Mouse (Mus musculus): ENCODE measurements around the gene Ank2. TPM values are rescaled to one million over a fixed set of nuclear protein-coding genes. Genes with fewer than 3 reads are reported as not detected.
A peak's percentile ranks its signal among the peaks of the same experiment; 100 is the strongest.

Gene Ank2
- polyA plus RNA-seq, 1 experiment from 2014 or later = 25.8 TPM

- Histone ChIP-seq H3K4me1 (no peaks in the 10 kb centered on the region), H3K9me3 (no peaks in the 10 kb centered on the region), H3K4me3 (no peak overlapping the region), H3K27ac (no peak overlapping the region), H3K27me3 (ENCODE audit: insufficient read depth, poor library complexity, severe bottlenecking) (no peaks in the 10 kb centered on the region), H3K36me3 (no peaks in the 10 kb centered on the region)
- 61% methylated on average over 8 of the region's 8 CpGs for WGBS
- no peak for DNase-seq (ENCODE audit: low spot score)
Measured at GRCm38 (mm10) chr3:127468569-127468968, 30.6 kb downstream of the Ank2 start.

- WGBS = 33% methylated on average over 14 of the region's 14 CpGs
- Histone ChIP-seq H3K36me3 (no peaks in the 10 kb centered on the region), H3K27me3 (ENCODE audit: insufficient read depth, poor library complexity, severe bottlenecking) (no peaks in the 10 kb centered on the region), H3K4me3 (no peak overlapping the region), H3K9me3 (no peaks in the 10 kb centered on the region), H3K27ac (no peak overlapping the region), H3K4me1 (peaks cover 13% of the 10 kb centered on the region; the same call in 1 of the 2 replicates)
- no peak for DNase-seq (ENCODE audit: low spot score)
Measured at GRCm38 (mm10) chr3:127463816-127464480, 35.2 kb downstream of the Ank2 start.

GRCm38 (mm10) chr3:127463165-127463564, 36.0 kb downstream of the Ank2 start:
- no peaks in the 10 kb centered on the region for H3K27me3 ChIP-seq (ENCODE audit: insufficient read depth, poor library complexity, severe bottlenecking)
- DNase-seq (ENCODE audit: low spot score) = no peak
- 36% methylated on average over 9 of the region's 9 CpGs for WGBS
- no peaks in the 10 kb centered on the region for H3K9me3 ChIP-seq
- H3K36me3 ChIP-seq = no peaks in the 10 kb centered on the region
- H3K4me3 ChIP-seq = no peak overlapping the region
- peaks cover 21% of the 10 kb centered on the region; the same call in 1 of the 2 replicates for H3K4me1 ChIP-seq
- H3K27ac ChIP-seq = no peak overlapping the region

DNA sequence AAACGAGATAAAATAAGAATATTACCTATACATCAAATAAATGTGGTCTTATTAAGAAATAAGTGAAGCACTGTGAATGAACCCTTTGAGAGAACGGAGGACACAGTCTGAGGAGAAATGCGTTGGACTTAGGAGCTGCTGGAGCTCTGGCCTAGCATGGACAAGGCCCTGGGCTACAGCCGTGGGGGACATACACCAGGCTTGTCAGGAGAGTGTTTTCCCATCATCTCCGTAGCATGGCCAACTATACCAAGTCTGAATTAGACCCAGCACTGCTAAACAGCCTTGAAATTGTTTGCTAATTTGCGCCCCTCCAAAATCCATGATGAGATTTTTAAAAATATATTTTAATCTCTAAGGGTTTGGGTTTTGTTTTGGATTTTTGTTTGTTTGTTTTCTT, 36.7 kb downstream of the Ank2 start:
- WGBS = 56% methylated on average over 6 of the region's 6 CpGs
- no peaks in the 10 kb centered on the region for H3K27me3 ChIP-seq (ENCODE audit: insufficient read depth, poor library complexity, severe bottlenecking)
- no peak overlapping the region for H3K4me3 ChIP-seq
- no peak for DNase-seq (ENCODE audit: low spot score)
- no peaks in the 10 kb centered on the region for H3K9me3 ChIP-seq
- H3K36me3 ChIP-seq = no peaks in the 10 kb centered on the region
- H3K4me1 ChIP-seq = peaks cover 23% of the 10 kb centered on the region; the same call in 1 of the 2 replicates
- no peak overlapping the region for H3K27ac ChIP-seq

DNA sequence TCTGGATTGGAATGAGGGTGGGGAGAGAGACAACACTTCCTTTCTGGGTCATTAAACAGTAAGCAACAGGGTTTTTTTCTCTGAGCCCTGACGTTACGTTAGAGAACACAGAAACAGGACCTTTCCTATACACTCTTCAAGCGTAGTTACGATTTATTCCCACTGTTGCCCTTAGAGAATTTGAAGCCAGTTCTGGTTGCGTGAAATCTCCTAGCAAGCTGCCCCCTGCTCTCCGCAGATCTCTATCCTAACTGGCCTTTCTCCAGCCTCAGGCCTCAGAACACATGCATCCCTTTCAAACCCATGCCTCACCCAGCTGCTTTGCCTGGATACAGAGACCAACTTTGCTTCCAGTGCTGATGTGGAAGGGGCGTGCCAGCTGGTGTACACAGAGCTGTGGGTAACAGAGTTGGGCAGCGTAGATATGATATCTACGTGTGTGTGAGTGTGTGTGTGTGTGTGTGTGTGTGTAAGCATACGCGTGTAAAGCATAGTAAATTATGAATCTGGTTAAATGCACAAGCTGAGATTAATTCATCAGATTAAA, 38.2 kb downstream of the Ank2 start:
- DNase-seq (ENCODE audit: low spot score) = no peak
- no peak overlapping the region for H3K4me3 ChIP-seq
- no peaks in the 10 kb centered on the region for H3K9me3 ChIP-seq
- no peak overlapping the region for H3K27ac ChIP-seq
- H3K4me1 ChIP-seq = peaks cover 23% of the 10 kb centered on the region; the same call in 1 of the 2 replicates
- no peaks in the 10 kb centered on the region for H3K36me3 ChIP-seq
- 62% methylated on average over 11 of the region's 11 CpGs for WGBS
- no peaks in the 10 kb centered on the region for H3K27me3 ChIP-seq (ENCODE audit: insufficient read depth, poor library complexity, severe bottlenecking)

DNA sequence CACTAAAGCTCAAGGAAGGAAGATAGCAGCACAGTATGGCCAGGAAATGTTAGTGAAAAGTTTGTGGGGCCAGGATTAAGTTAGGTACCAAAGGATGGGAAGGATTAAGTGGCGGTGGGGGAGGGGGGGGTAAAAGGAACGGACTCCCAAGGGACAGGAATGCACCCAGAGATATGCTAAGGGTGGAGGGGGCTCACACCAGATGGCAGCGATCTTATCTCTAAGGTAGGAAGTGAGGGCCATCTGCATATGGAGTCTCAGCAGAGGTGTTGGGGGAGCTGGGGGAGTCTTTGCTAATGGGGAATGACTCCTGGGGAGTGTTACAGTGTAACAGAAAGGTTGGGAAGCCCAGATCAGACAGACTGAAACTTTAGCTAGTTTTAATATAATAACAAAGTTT, 39.3 kb downstream of the Ank2 start:
- Histone ChIP-seq H3K27me3 (ENCODE audit: insufficient read depth, poor library complexity, severe bottlenecking) (no peaks in the 10 kb centered on the region), H3K36me3 (no peaks in the 10 kb centered on the region), H3K27ac (peak overlapping the region; percentile 80; the same call in 1 of the 2 replicates), H3K4me3 (no peak overlapping the region), H3K9me3 (no peaks in the 10 kb centered on the region), H3K4me1 (peaks cover 23% of the 10 kb centered on the region; the same call in 1 of the 2 replicates)
- WGBS = 7% methylated on average over 3 of the region's 3 CpGs
- no peak for DNase-seq (ENCODE audit: low spot score)

DNA sequence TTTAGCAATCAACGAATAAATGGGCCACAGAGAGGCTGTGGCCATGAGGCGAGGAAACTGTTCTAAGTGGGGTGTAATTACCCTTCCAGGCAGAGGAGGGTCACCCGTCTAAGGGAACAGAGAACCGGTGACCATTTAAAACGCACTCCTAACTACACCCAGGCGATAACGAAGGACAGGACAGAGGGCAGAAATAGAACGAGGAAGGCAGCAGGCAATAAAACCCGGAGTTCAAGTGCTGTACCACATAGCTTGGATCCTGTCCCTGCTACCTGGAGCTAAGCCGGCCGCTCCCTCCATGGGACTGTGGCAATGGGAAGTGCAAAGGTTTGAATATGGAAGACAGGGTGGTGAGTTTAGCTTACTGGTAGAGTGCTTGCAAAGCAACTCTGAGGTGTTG, 40.2 kb downstream of the Ank2 start:
- no peaks in the 10 kb centered on the region for H3K27me3 ChIP-seq (ENCODE audit: insufficient read depth, poor library complexity, severe bottlenecking)
- H3K36me3 ChIP-seq = no peaks in the 10 kb centered on the region
- H3K4me3 ChIP-seq = peak overlapping the region; percentile 33; the same call in 1 of the 2 replicates
- WGBS = 11% methylated on average over 11 of the region's 11 CpGs
- no peak for DNase-seq (ENCODE audit: low spot score)
- H3K27ac ChIP-seq = peak overlapping the region; percentile 80
- H3K4me1 ChIP-seq = peaks cover 23% of the 10 kb centered on the region; the same call in 1 of the 2 replicates
- no peaks in the 10 kb centered on the region for H3K9me3 ChIP-seq

- WGBS = 5% methylated on average over 6 of the region's 6 CpGs
- H3K27ac ChIP-seq = peak overlapping the region; percentile 80
- no peaks in the 10 kb centered on the region for H3K36me3 ChIP-seq
- peaks cover 23% of the 10 kb centered on the region; the same call in 1 of the 2 replicates for H3K4me1 ChIP-seq
- no peak for DNase-seq (ENCODE audit: low spot score)
- H3K9me3 ChIP-seq = no peaks in the 10 kb centered on the region
- peak overlapping the region; percentile 33; the same call in 1 of the 2 replicates for H3K4me3 ChIP-seq
- no peaks in the 10 kb centered on the region for H3K27me3 ChIP-seq (ENCODE audit: insufficient read depth, poor library complexity, severe bottlenecking)
Measured at GRCm38 (mm10) chr3:127458420-127458798, 40.7 kb downstream of the Ank2 start.

GRCm38 (mm10) chr3:127457761-127458419, 41.3 kb downstream of the Ank2 start:
- 16% methylated on average over 5 of the region's 5 CpGs for WGBS
- Histone ChIP-seq H3K4me1 (peaks cover 23% of the 10 kb centered on the region; the same call in 1 of the 2 replicates), H3K27ac (peak overlapping the region; percentile 80)

GRCm38 (mm10) chr3:127453738-127454137, 45.4 kb downstream of the Ank2 start:
- peaks cover 13% of the 10 kb centered on the region; the same call in 1 of the 2 replicates for H3K4me1 ChIP-seq
- H3K4me3 ChIP-seq = no peak overlapping the region
- DNase-seq (ENCODE audit: low spot score) = no peak
- WGBS = 83% methylated on average over 4 of the region's 4 CpGs
- no peaks in the 10 kb centered on the region for H3K9me3 ChIP-seq
- no peaks in the 10 kb centered on the region for H3K27me3 ChIP-seq (ENCODE audit: insufficient read depth, poor library complexity, severe bottlenecking)
- H3K36me3 ChIP-seq = no peaks in the 10 kb centered on the region
- H3K27ac ChIP-seq = no peak overlapping the region

More at GRCm38 (mm10) chr3:127457761-127458419, 41.3 kb downstream of the Ank2 start:
- no peaks in the 10 kb centered on the region for H3K36me3 ChIP-seq
- no peaks in the 10 kb centered on the region for H3K9me3 ChIP-seq
- peak overlapping the region; percentile 33; the same call in 1 of the 2 replicates for H3K4me3 ChIP-seq
- no peak for DNase-seq (ENCODE audit: low spot score)
- no peaks in the 10 kb centered on the region for H3K27me3 ChIP-seq (ENCODE audit: insufficient read depth, poor library complexity, severe bottlenecking)

GRCm38 (mm10) chr3:127453254-127453653, 45.9 kb downstream of the Ank2 start:
- whole genome bisulfite sequencing = 82% methylated on average over 6 of the region's 6 CpGs
- Histone ChIP-seq H3K27ac (no peak overlapping the region), H3K9me3 (no peaks in the 10 kb centered on the region), H3K4me1 (peaks cover 8% of the 10 kb centered on the region; the same call in 1 of the 2 replicates), H3K4me3 (no peak overlapping the region), H3K36me3 (no peaks in the 10 kb centered on the region), H3K27me3 (ENCODE audit: insufficient read depth, poor library complexity, severe bottlenecking) (no peaks in the 10 kb centered on the region)
- DNase-seq (ENCODE audit: low spot score) = no peak

- WGBS = 45% methylated on average over 13 of the region's 13 CpGs
- Histone ChIP-seq H3K27ac (no peak overlapping the region), H3K27me3 (ENCODE audit: insufficient read depth, poor library complexity, severe bottlenecking) (no peaks in the 10 kb centered on the region), H3K4me3 (no peak overlapping the region), H3K36me3 (no peaks in the 10 kb centered on the region), H3K4me1 (peaks cover 4% of the 10 kb centered on the region; the same call in 1 of the 2 replicates), H3K9me3 (no peaks in the 10 kb centered on the region)
- DNase-seq (ENCODE audit: low spot score) = no peak
Measured at GRCm38 (mm10) chr3:127452233-127452632, 46.9 kb downstream of the Ank2 start.

- 35% methylated on average over 9 of the region's 9 CpGs for WGBS
- Histone ChIP-seq H3K4me1 (peaks cover 4% of the 10 kb centered on the region; the same call in 1 of the 2 replicates), H3K27me3 (ENCODE audit: insufficient read depth, poor library complexity, severe bottlenecking) (no peaks in the 10 kb centered on the region), H3K4me3 (no peak overlapping the region), H3K36me3 (no peaks in the 10 kb centered on the region), H3K27ac (0 out of 2 replicates have a peak overlapping the region, but pooled peaks have one; percentile 38), H3K9me3 (no peaks in the 10 kb centered on the region)
- no peak for DNase-seq (ENCODE audit: low spot score)
Measured at GRCm38 (mm10) chr3:127451741-127452140, 47.4 kb downstream of the Ank2 start.

All from heart, embryonic 10.5 days (tissue).